Mouse (Mus musculus) kidney, adult 2 months (tissue): ENCODE data around the gene Olfr1395. TPM values are rescaled to one million over a fixed set of nuclear protein-coding genes. Genes with fewer than 3 reads are reported as not detected.

Experiments
- DNase-seq: peaks from one replicate; pipeline ENCODE4 v3.0.0; 2021
- H3K27ac ChIP-seq: fragments of 200-500 bp; 2 replicates; pipeline ENCODE4 v1.5.1; 2012; ENCODE audit warnings: low read depth, low read length, control low read depth, inconsistent platforms; ENCODE audit not compliant: insufficient read depth
- H3K27me3 ChIP-seq: fragments of 200-500 bp; replicated peaks from 2 replicates; pipeline ENCODE4 v1.6.1; 2012; ENCODE audit warnings: mild to moderate bottlenecking, moderate library complexity, low read length, inconsistent platforms; ENCODE audit not compliant: control insufficient read depth, insufficient read depth
- H3K36me3 ChIP-seq: fragments of 200-500 bp; 2 replicates; pipeline ENCODE4 v1.6.1; 2012; ENCODE audit warnings: mild to moderate bottlenecking, moderate library complexity, low read length, inconsistent platforms; ENCODE audit not compliant: control insufficient read depth, insufficient read depth
- H3K4me1 ChIP-seq: fragments of 200-500 bp; 2 replicates; pipeline ENCODE4 v1.6.1; 2011; ENCODE audit warnings: low read length; ENCODE audit not compliant: control insufficient read depth, insufficient read depth
- H3K4me3 ChIP-seq: fragments of 200-500 bp; 2 replicates; pipeline ENCODE4 v1.5.1; 2011; ENCODE audit warnings: mild to moderate bottlenecking, low read depth, low read length, control low read depth; ENCODE audit not compliant: insufficient read depth
- CTCF ChIP-seq: fragments of 200-500 bp; conservative IDR thresholded peaks from 2 replicates; pipeline ENCODE4 v1.5.1; 2011; ENCODE audit warnings: low read depth, mild to moderate bottlenecking, control low read depth, low read length, moderate library complexity, mixed read lengths; ENCODE audit not compliant: insufficient read depth, insufficient read length
- POLR2A ChIP-seq: fragments of 200-500 bp; IDR thresholded peaks from one replicate; pipeline ENCODE4 v1.6.1; 2011; ENCODE audit warnings: low read depth, low read length, control low read depth
- WGBS: fragments of 180-500 bp; shearing (Covaris S2); methylation state at CpG from one replicate; pipeline ENCODE4 v1.1.7; 2018; 5-methylcytosine and 5-hydroxymethylcytosine counted together
- polyA plus RNA-seq: library from polyadenylated mRNA; depleted of rRNA; stranded (reverse); fragments of >200 nt; gene quantifications from 2 replicates; pipeline ENCODE4 v1.2.3, GENCODE M21; 2012

Gene Olfr1395
- polyA plus RNA-seq, 1 experiment, result not detected

GRCm38 (mm10) chr11:49105752-49106151 is 36.3 kb upstream of the Olfr1395 start:
- TF ChIP-seq POLR2A (no peak), CTCF (no peak)
- Histone ChIP-seq H3K36me3 (no peaks in the 10 kb centered on the region), H3K27ac (peak overlapping the region; percentile 58), H3K27me3 (no peaks in the 10 kb centered on the region), H3K4me3 (no peak overlapping the region), H3K4me1 (no peaks in the 10 kb centered on the region)
- peak; percentile 56 for DNase-seq
- 65% methylated on average over 1 of the region's 1 CpGs for WGBS

- DNase-seq, result no peak
Measured at GRCm38 (mm10) chr11:49107650-49108537, 34.2 kb upstream of the Olfr1395 start.

GRCm38 (mm10) chr11:49108833-49109232 is 33.2 kb upstream of the Olfr1395 start:
- Histone ChIP-seq H3K27ac (no peak overlapping the region), H3K4me1 (no peaks in the 10 kb centered on the region), H3K36me3 (no peaks in the 10 kb centered on the region), H3K4me3 (no peak overlapping the region), H3K27me3 (no peaks in the 10 kb centered on the region)
- TF ChIP-seq CTCF (peak; percentile 67), POLR2A (no peak)
- peak; percentile 46 for DNase-seq
- 38% methylated on average over 1 of the region's 1 CpGs for WGBS

More at GRCm38 (mm10) chr11:49107650-49108537, 34.2 kb upstream of the Olfr1395 start:
- TF ChIP-seq CTCF, result no peak
- no peak for TF ChIP-seq POLR2A
- Histone ChIP-seq H3K27me3 (no peaks in the 10 kb centered on the region), H3K27ac (no peak overlapping the region), H3K36me3 (no peaks in the 10 kb centered on the region), H3K4me3 (no peak overlapping the region), H3K4me1 (no peaks in the 10 kb centered on the region)
- WGBS, result 58% methylated on average over 10 of the region's 10 CpGs

- Histone ChIP-seq H3K27ac (no peak overlapping the region; the same call in 1 of the 2 replicates), H3K27me3 (no peaks in the 10 kb centered on the region), H3K36me3 (no peaks in the 10 kb centered on the region), H3K4me3 (no peak overlapping the region), H3K4me1 (no peaks in the 10 kb centered on the region)
- TF ChIP-seq POLR2A, result no peak
- no peak for TF ChIP-seq CTCF
- DNase-seq, result peak; percentile 35
- WGBS, result 68% methylated on average over 1 of the region's 1 CpGs
Measured at GRCm38 (mm10) chr11:49111000-49111399, 31.1 kb upstream of the Olfr1395 start.

DNA sequence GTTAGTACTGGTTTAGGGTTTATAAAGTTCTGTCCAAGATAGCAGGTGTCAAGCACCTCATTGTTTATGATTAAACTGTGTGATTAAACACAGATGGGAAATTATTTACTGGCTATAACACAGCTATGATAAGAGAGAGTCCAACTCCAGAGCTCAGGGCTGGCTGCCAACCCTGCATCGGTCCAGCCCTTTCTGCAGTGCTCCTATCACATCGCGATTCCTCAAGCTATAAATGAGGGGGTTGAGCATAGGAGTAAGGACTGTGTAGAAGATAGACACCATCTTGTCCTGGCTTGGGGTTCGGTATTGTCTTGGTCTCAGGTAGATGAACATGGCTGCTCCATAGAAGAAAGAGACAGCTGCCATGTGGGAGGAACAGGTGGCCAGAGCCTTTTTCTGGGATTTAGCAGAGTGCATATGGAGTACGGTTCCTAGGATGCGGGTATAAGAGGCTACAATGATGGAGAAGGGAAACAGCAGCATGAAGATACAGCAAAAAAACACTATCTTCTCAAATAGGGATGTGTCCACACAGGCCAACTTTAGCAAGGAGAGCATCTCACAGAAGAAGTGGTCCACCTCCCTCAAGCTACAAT is 29.4 kb upstream of the Olfr1395 start:
- WGBS, result 74% methylated on average over 6 of the region's 6 CpGs
- TF ChIP-seq CTCF (no peak), POLR2A (no peak)
- DNase-seq, result no peak
- no peaks in the 10 kb centered on the region for H3K4me1 ChIP-seq
- H3K36me3 ChIP-seq, result no peaks in the 10 kb centered on the region
- H3K27ac ChIP-seq, result no peak overlapping the region
- no peaks in the 10 kb centered on the region for H3K27me3 ChIP-seq
- no peak overlapping the region for H3K4me3 ChIP-seq

- Histone ChIP-seq H3K4me3 (no peak overlapping the region), H3K27me3 (no peaks in the 10 kb centered on the region), H3K27ac (no peak overlapping the region), H3K4me1 (no peaks in the 10 kb centered on the region), H3K36me3 (no peaks in the 10 kb centered on the region)
- WGBS, result 53% methylated on average over 2 of the region's 2 CpGs
- TF ChIP-seq CTCF, result no peak
- no peak for TF ChIP-seq POLR2A
- DNase-seq, result peak; percentile 17
Measured at GRCm38 (mm10) chr11:49114158-49114557, 27.9 kb upstream of the Olfr1395 start.

DNA sequence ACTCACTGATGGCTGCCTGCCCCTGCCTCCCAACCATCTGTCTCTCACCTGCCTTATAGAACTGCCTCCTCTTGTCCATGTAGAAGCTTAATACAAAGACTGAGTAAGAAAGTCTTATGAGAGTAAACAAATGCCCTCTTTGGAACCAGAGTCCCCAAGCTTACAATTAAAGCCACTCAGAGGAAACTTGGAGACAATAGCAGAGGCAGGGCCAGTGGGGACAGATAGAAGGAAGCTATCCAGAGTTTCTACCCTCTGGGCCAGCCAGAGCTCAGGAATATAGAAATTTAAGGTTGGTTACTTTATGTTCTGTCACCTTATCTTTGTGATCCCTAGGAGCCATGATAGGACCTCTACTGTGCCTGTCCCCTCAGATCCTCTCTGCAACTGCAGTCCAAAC is 27.3 kb upstream of the Olfr1395 start, which contains the start of gene Olfr1396:
Olfr1396 (minus strand) TSS at position 101 of the 400 bp plus-strand sequence.
- TF ChIP-seq CTCF (no peak), POLR2A (no peak)
- H3K27ac ChIP-seq, result peak within 1 kb of the TSS; percentile 31; the same call in 1 of the 2 replicates
- no peak within 1 kb of the TSS for H3K4me3 ChIP-seq
- DNase-seq, result no peak
- H3K27me3 ChIP-seq, result no peaks in the 10 kb centered on the region
- no peaks in the 10 kb centered on the region for H3K36me3 ChIP-seq
- no peaks in the 10 kb centered on the region for H3K4me1 ChIP-seq
